Mouse (Mus musculus): ENCODE data around the gene Nacad.

DNA sequence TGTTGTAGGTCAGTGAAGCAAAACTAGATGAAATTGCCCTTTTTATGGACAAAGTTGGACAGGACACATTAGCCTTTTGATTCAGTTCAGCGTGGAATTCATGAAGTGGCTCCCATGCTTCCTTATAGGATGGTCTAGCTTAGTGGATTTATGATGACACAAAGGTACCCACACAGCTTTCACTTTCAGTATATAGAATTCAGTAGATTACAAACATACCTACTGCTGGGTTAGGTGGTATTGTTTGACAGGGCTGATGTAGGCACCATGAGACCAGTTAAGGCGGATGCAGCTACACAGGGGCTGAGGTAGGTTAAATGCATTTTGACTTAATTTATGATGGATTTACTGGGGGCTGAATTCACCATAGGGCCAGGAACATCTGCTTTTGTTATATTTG lies 45.9 kb downstream of the Nacad start:
- TF ChIP-seq POLR2A (IDR thresholded peaks at IDR 0.05; ENCODE audit: extremely low read depth, insufficient read depth, low read length) (no peak), CTCF (IDR thresholded peaks at IDR 0.05; ENCODE audit: extremely low read depth, insufficient read depth, low read length) (no peak)
